Mouse (Mus musculus): ENCODE measurements around the gene Ctns.

DNA sequence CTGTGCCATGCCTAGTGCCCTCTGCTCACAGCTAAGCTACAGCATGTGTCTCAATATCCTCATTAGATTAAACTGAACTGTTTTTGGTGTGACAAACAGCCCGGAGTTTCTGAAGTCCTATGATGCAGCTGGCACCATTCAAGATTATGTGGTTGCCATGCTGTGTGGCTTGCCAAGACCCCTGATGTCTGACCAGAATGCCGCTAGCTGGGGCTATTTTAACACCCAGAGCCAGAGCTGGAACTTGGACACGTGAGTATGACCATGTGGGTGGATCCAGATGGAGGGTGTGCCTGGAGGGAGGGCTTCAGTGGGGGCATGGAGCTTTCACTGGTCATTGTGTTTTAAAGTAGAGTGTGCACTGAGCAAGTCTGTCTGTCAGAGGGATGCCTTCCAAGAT is 15.1 kb upstream of the Ctns start:
- TF ChIP-seq USF1 (IDR thresholded peaks at IDR 0.05; ENCODE audit: low read depth, low read length) (no peak), CTCF (conservative IDR thresholded peaks at IDR 0.05 in 1 of 2, IDR thresholded peaks at IDR 0.05 in 1 of 2; ENCODE audit: low read depth in 2 of 2, low read length in 2 of 2) (no peak), E2F4 (IDR thresholded peaks at IDR 0.05; ENCODE audit: insufficient replicate concordance, low read depth, low read length) (no peak), RCOR1 (conservative IDR thresholded peaks at IDR 0.05; ENCODE audit: low read depth, low read length) (no peak), HCFC1 (IDR thresholded peaks at IDR 0.05; ENCODE audit: low read depth, low read length) (no peak), POLR2A (IDR thresholded peaks at IDR 0.05; ENCODE audit: low read depth, low read length) (no peak), TBP (conservative IDR thresholded peaks at IDR 0.05; ENCODE audit: low read depth, low read length) (no peak)

Measured in CH12.LX (cell line).